Mouse (Mus musculus): ENCODE results near the gene Hist1h3d. TPM values are rescaled to one million over a fixed set of nuclear protein-coding genes. Genes with fewer than 3 reads are reported as not detected.
"Not testable (repeated sequence)": the region's sequence is repeated elsewhere in the genome, so short reads cannot be mapped to it uniquely, and the experiment has no call there.

Hist1h3d gene
- total RNA-seq, 2 experiments from 2014 or later: 9.3 to 10.4 TPM

DNA sequence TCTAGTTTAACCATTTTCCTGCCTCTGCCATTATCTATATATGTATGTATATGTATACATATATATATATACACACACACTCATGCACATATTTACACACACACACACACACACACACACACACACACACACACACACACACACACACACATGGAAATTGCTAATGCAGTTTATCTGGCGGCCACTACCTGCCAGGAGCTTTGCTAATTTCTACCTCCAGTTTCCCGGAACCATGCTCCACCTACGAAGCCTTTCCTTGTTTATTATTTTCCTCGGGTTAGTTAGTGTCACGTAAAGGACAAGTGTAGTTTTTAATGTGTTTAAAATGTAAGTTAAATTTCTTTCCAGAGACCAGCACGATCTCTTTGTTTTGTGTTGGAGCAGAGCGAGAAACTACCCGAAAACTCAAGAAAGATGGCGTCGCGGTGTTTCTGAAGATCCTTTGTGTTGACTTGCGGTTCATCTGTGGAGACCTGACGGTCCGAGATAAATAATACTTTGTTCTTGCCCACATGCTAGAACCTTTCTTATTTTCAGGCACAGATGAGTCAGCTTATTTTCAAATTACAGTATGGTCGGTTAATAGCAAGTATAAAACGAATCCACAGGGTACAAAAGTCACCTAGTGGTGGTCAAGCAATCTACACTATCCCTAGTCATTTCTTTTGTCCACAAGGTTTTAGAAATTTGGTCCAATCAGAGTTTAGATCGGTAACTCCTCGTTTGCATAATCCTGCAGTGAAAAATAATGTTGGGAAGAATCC, 12.7 kb upstream of the Hist1h3d start:
- DNase-seq (ENCODE audit: low spot score in 2 of 2): peak in 1 of 2 experiments; percentile 38

- no peak for DNase-seq (ENCODE audit: low spot score in 2 of 2)
Measured at GRCm38 (mm10) chr13:23564482-23564881, 11.1 kb upstream of the Hist1h3d start.

DNA sequence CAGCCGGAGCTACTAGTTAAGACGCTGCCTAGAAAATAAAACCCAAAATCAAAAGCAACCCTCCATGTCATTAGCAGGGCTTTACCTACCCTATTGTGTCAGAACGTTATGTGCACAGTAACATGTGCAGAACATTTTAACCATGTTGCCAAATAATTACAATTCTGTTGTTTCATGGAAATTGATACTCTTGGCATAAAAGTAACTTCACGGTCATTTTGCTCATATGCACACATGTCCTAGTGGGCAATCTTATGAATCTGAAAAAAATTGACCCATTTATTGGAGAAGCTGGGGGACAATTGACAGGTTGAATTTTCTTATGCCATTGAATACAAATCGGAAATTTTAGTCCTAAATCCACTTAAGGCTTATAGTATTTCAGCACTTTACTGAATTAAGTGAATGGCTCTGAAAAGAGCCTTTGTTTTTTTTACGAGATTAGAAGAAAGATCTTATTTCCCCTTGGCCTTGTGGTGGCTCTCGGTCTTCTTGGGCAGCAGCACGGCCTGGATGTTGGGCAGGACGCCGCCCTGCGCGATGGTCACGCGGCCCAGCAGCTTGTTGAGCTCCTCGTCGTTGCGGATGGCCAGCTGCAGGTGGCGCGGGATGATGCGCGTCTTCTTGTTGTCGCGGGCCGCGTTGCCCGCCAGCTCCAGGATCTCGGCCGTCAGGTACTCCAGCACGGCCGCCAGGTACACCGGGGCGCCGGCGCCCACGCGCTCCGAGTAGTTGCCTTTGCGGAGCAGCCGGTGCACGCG, 5.1 kb upstream of the Hist1h3d start:
- not testable (repeated sequence) for DNase-seq (ENCODE audit: low spot score in 2 of 2)

DNA sequence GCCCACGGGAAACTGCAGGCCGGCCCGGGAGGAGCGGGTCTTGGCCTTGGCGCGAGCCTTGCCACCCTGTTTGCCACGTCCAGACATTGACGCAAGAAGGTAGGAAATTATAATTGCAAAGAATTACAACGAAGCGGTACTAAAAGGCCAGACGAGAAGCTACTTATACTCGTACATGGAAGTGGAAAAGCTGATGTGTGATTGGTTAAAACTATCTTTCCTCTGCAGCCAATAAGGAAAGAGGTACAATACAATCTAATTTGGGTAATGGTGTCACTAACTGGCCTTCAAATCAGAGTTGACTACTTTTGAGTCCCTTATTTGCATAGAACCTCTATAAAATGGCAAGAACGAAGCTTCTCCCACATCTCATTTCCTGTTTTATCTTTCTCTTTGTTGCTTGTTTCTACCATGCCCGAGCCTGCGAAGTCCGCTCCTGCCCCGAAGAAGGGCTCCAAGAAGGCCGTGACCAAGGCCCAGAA, 4.5 kb upstream of the Hist1h3d start, which contains the start of the genes Hist1h2ae and Hist1h2bg:
TSS of gene Hist1h2ae (minus strand) at position 199 of the 482 bp plus-strand sequence.
TSS of gene Hist1h2bg (plus strand) at position 375 of the 482 bp plus-strand sequence.
- peak; percentile 50 to 73 for DNase-seq (ENCODE audit: low spot score in 2 of 2)

DNA sequence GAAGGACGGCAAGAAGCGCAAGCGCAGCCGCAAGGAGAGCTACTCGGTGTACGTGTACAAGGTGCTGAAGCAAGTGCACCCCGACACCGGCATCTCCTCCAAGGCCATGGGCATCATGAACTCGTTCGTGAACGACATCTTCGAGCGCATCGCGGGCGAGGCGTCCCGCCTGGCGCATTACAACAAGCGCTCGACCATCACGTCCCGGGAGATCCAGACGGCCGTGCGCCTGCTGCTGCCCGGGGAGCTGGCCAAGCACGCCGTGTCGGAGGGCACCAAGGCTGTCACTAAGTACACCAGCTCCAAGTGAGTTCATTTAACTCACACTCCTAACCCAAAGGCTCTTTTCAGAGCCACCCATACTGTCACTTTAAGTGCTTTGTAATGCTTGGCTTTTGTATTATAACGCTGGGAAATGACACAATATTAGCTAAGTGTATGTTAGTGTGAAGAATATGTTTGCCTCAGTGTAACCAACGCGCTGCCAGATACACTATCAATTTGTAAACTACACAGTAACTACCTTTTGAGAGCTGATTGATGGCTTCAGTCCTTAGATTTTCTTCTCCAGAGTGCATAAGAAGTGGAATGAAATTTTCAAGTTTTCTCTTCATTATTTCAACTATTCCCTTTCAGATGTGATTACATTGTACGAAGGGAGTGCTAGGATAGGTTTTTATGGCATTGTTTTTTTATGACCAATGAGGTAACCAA, 3.9 kb upstream of the Hist1h3d start:
- DNase-seq (ENCODE audit: low spot score in 2 of 2): not testable (repeated sequence)

DNA sequence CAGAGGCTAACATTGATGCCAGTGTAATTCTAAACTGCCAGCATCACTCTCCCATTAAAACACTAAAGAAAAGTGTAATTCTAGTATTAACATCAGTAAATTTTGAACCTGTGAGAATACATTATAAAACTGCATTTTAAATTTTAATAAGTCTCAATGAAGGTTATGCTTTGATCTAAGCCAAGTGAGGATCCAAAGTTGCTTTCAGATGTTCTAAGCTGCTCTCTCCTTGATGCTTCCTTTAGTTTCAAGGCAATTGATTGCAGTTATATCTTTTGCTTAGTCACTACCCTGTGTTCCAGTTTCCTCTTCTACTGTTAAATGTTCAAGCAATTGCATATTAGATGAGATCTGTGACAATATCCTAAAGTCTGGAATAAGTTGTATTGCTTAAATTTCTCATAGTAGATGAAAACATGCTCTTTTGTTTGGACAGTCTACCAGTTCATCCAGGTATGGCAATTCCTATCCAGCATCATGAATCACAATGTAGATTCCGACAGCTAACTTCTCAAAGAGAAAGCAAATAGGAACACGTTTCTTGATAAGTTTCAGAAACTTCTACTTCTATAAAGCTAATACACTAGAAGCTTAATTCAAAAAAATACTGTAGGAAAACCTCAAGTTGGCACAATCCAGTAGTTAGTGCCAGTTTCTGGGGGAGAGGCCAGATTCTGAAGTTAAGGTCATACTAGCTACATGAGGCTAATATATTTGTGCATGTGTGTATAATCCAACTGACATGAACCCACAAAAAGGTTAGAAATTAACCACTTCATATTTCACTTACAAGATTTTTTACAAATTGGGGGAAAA, 3.1 kb upstream of the Hist1h3d start:
- no peak for DNase-seq (ENCODE audit: low spot score in 2 of 2)

GRCm38 (mm10) chr13:23573034-23573897, 2.3 kb upstream of the Hist1h3d start:
- not testable (repeated sequence) for DNase-seq (ENCODE audit: low spot score in 2 of 2)

DNA sequence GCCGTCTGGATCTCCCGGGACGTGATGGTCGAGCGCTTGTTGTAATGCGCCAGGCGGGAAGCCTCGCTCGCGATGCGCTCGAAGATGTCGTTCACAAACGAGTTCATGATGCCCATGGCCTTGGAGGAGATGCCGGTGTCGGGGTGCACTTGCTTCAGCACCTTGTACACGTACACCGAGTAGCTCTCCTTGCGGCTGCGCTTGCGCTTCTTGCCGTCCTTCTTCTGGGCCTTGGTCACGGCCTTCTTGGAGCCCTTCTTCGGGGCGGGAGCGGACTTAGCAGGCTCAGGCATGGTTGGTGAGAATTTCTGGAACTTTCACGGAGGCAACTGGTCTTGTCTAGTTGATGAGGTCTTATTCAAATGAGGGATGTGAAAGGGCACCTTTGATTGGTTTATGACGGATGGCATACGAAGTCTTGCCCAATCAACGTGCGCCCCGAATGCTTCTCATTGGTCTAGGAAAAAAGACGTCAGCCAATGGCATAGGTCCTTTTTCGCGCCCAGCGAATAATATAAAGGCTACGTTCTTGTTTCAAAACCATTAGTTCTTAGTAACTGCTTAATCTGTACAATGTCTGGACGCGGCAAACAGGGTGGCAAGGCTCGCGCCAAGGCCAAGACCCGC, 1.6 kb upstream of the Hist1h3d start, which contains the start of the genes Hist1h2bf and Hist1h2ad:
TSS of gene Hist1h2bf (minus strand) at position 299 of the 627 bp plus-strand sequence.
TSS of gene Hist1h2ad (plus strand) at position 484 of the 627 bp plus-strand sequence.
- DNase-seq (ENCODE audit: low spot score in 2 of 2): peak; percentile 79 to 89

DNA sequence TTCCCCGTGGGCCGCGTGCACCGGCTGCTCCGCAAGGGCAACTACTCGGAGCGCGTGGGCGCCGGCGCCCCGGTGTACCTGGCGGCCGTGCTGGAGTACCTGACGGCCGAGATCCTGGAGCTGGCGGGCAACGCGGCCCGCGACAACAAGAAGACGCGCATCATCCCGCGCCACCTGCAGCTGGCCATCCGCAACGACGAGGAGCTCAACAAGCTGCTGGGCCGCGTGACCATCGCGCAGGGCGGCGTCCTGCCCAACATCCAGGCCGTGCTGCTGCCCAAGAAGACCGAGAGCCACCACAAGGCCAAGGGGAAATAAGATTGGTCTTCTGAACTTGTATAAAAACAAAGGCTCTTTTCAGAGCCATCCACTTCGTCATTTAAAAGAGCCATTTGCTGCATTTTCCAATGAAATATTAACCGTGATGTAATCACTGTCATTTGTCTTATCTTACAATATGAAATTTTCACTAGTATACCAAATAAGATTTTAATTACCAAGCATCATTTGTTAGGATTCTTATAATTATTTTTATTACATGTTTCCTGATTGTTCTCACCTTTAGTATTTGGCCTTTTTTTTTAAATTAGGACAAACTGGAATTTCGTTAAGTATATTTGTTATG, 905 bp upstream of the Hist1h3d start:
- not testable (repeated sequence) for DNase-seq (ENCODE audit: low spot score in 2 of 2)

DNA sequence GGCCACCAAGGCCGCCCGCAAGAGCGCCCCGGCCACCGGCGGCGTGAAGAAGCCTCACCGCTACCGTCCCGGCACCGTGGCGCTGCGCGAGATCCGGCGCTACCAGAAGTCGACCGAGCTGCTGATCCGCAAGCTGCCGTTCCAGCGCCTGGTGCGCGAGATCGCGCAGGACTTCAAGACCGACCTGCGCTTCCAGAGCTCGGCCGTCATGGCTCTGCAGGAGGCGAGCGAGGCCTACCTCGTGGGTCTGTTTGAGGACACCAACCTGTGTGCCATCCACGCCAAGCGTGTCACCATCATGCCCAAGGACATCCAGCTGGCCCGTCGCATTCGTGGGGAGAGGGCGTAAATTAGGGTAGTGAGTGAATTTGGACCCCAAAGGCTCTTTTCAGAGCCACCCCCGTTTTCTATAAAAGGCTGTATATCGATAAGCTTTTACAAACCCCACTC, 326 bp downstream of the Hist1h3d start:
- not testable (repeated sequence) for DNase-seq (ENCODE audit: low spot score in 2 of 2)

DNA sequence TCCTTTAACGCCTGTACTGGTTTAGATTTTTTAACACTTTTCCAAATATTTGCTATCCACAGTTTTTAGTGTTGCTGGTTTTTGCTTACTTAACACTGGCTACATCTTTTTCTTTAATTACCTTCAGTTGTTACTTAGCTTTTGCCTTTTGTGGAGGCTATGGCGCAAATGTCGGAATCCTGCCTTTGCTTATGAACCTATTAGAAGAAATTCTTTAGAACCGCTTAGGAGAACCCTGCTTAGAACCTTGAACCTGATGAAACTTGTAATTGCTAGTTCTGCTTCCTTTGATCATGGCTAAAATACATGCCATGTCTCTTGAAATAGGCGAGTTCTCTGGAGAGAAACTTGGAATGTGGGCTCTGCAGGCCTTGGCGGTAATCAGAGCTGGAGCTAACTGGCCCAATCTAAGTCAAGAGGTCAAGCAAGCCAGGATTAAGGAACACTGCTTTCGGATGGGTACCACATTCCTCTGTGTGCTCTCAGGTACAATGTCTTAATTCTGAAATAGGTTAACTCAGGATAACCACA, 853 bp downstream of the Hist1h3d start:
- DNase-seq (ENCODE audit: low spot score in 2 of 2): no peak

DNA sequence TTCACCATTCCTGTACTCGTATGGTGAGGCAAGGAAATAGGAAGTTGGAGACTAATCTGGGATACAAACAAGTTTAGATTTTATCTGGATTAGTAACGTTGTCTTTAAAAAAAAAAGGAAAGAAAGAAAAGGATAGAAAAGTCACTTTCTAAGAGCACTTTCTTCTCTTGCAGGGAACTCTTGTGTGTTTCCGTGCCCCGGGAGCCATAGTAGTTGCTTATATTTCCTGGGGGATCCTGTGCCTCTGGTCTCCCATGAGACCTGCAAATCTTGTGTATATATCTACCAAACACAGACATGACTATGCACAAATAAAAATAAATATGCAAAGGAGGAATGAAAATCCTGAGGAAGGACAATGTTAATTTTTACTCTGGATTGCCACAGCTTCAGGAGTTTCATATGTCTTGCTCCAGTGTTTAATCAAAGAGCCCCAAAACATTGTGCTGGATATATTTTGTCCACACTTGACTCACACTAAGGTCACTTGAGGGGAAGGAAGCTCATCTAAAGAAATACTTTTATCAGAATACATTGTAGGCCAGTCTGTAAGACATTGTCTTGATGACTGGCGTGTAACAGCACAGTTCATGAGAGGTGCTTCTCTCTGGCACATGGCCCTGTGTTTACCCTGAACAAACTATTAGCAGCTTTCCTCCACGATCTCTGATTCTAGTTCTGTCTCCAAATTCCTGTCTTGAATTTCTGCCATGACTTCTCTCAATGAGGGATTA, 1.5 kb downstream of the Hist1h3d start:
- no peak for DNase-seq (ENCODE audit: low spot score in 2 of 2)

GRCm38 (mm10) chr13:23577835-23578234, 2.3 kb downstream of the Hist1h3d start:
- DNase-seq (ENCODE audit: low spot score in 2 of 2): no peak

GRCm38 (mm10) chr13:23581408-23582218, 6.0 kb downstream of the Hist1h3d start, which contains the start of gene Hist1h4d:
Gene Hist1h4d, plus strand, starts transcription at chr13:23581598.
- DNase-seq (ENCODE audit: low spot score in 2 of 2): peak; percentile 95 to 96

GRCm38 (mm10) chr13:23582219-23583056, 6.9 kb downstream of the Hist1h3d start:
- DNase-seq (ENCODE audit: low spot score in 2 of 2): no peak
